9 mouse cellular contexts compared by ENCODE assay signal in genomic region chr6:115601322-115601714, GRCm38 (mm10). TPM values are rescaled to one million over a fixed set of nuclear protein-coding genes. Genes with fewer than 3 reads are reported as not detected.
DNase-seq lines count a peak whose midpoint lies in the region; ATAC-seq and TF ChIP-seq lines count a peak whose summit lies in the region.
"Had no signal": no experiment of that assay in that cellular context is flagged by ENCODE, and none has a peak within 500 bp of the region (broad histone marks: within the 10 kb centered on the region; RNA-seq: fewer than 3 reads in every experiment).

No protein-coding gene starts in this region.

- peak; percentile 19 for DNase-seq in adrenal gland, postnatal 14 days
- DNase-seq in adrenal gland, adult 2 months = no peak
- DNase-seq in CH12.LX (ENCODE audit: extremely low read depth) = peak; percentile 19
- peak; percentile 12 for DNase-seq in forelimb bud, embryonic 11.5 days (ENCODE audit: low read depth, low spot score)
- no peak for DNase-seq in liver, embryonic 13.5 days
- peak; percentile 48 for DNase-seq in thymus, postnatal 4 days
- DNase-seq in gastrocnemius, postnatal 36 days = no peak

- peaks cover 3 to 14% of the 10 kb centered on the region in 2 experiments for H3K4me1 ChIP-seq in CH12.LX (ENCODE audit: control insufficient read depth in 1 of 2, insufficient read depth in 2 of 2)
- peaks cover 13% of the 10 kb centered on the region for H3K4me1 ChIP-seq in liver, embryonic 13.5 days (replicated peaks)

- H3K36me3 ChIP-seq in CH12.LX (replicated peaks in 1 of 2; ENCODE audit: control insufficient read depth in 1 of 2, insufficient read depth in 1 of 2, low read length in 1 of 2) = peaks cover 3 to 25% of the 10 kb centered on the region in 2 experiments
- peaks cover 2% of the 10 kb centered on the region; the same call in 1 of the 2 replicates for H3K36me3 ChIP-seq in liver, embryonic 13.5 days

- H3K9me3 ChIP-seq in CH12.LX (replicated peaks; ENCODE audit: low read length) = no peaks in the 10 kb centered on the region
- no peaks in the 10 kb centered on the region for H3K9me3 ChIP-seq in liver, embryonic 13.5 days (replicated peaks)

- H3K4me2 ChIP-seq in CH12.LX (ENCODE audit: insufficient read depth, low read depth, poor library complexity, severe bottlenecking) = peak overlapping the region; percentile 55; the same call in 1 of the 2 replicates
- H3K4me2 ChIP-seq in liver, embryonic 13.5 days = peak overlapping the region; percentile 74

- dilution Hi-C loops in CH12.LX (cut with MboI; ENCODE audit: extremely low pct_ligation_motif_present, extremely low pct_unique_long_range_greater_than_20kb, low sequenced_read_pairs) = no loop called here

- no peaks in the 10 kb centered on the region for H3K27me3 ChIP-seq in CH12.LX (replicated peaks)
- H3K27me3 ChIP-seq in liver, embryonic 13.5 days = no peaks in the 10 kb centered on the region

- TF ChIP-seq POLR2A in CH12.LX (IDR thresholded peaks at IDR 0.05; ENCODE audit: low read depth, low read length) = no peak

- H3K9ac ChIP-seq in CH12.LX (ENCODE audit: insufficient read depth, low read depth) = no peak overlapping the region
- no peak overlapping the region for H3K9ac ChIP-seq in liver, embryonic 13.5 days

- WGBS in liver, embryonic 13.5 days (ENCODE audit: insufficient replicate concordance) = 59% methylated on average over 4 of the region's 4 CpGs

- no peak overlapping the region for H3K27ac ChIP-seq in CH12.LX (ENCODE audit: insufficient read depth, low read depth)
- H3K27ac ChIP-seq in liver, embryonic 13.5 days = no peak overlapping the region

- peaks cover 4% of the 10 kb centered on the region for H3K79me2 ChIP-seq in CH12.LX (replicated peaks; ENCODE audit: control insufficient read depth, extremely low read depth, insufficient read depth, poor library complexity, severe bottlenecking)

- no peak for ATAC-seq in liver, embryonic 13.5 days (ENCODE audit: low read depth)
- ATAC-seq in megakaryocyte-erythroid progenitor cell, adult 5-6 weeks (replicated peaks; ENCODE audit: low FRiP score, low TSS enrichment, poor library complexity, severe bottlenecking) = no peak

- in situ Hi-C loops in CH12.LX (cut with MboI; ENCODE audit: low pct_ligation_motif_present, low pct_unique_long_range_greater_than_20kb, low sequenced_read_pairs) = no loop called here

- TF ChIP-seq RAD21 in CH12.LX (IDR thresholded peaks at IDR 0.05; ENCODE audit: low read depth, low read length) = no peak

- peak overlapping the region in 1 of 3 experiments; percentile 9 for H3K4me3 ChIP-seq in CH12.LX (replicated peaks in 1 of 3; ENCODE audit: low read depth in 2 of 3, low read length in 2 of 3, poor library complexity in 1 of 3)
- peak overlapping the region; percentile 88 for H3K4me3 ChIP-seq in liver, embryonic 13.5 days (replicated peaks)

- TF ChIP-seq EP300 in CH12.LX (IDR thresholded peaks at IDR 0.05; ENCODE audit: low read length) = no peak

- intact Hi-C loops in gastrocnemius, postnatal 36 days (cut with DNase I) = no loop called here

- no peak; a peak in 1 of 4 replicates for TF ChIP-seq CTCF in CH12.LX (conservative IDR thresholded peaks at IDR 0.05 in 1 of 2, IDR thresholded peaks at IDR 0.05 in 1 of 2; ENCODE audit: low read depth in 2 of 2, low read length in 2 of 2)

TF ChIP-seq in CH12.LX, 34 proteins besides CTCF, POLR2A, EP300 and RAD21:
- TF ChIP-seq ZC3H11A (IDR thresholded peaks at IDR 0.05; ENCODE audit: low read depth, low read length) (no peak), SMC3 (IDR thresholded peaks at IDR 0.05; ENCODE audit: low read depth, low read length) (no peak), MXI1 (IDR thresholded peaks at IDR 0.05; ENCODE audit: low read depth, low read length) (no peak), TBP (conservative IDR thresholded peaks at IDR 0.05; ENCODE audit: low read depth, low read length) (no peak), POLR2AphosphoS2 (IDR thresholded peaks at IDR 0.05; ENCODE audit: low read depth, low read length) (no peak), MEF2A (IDR thresholded peaks at IDR 0.05; ENCODE audit: borderline replicate concordance, low read depth, low read length) (no peak), NRF1 (IDR thresholded peaks at IDR 0.05; ENCODE audit: low read depth, low read length) (no peak), MAFK (IDR thresholded peaks at IDR 0.05; ENCODE audit: insufficient replicate concordance, low read length) (no peak), JUN (IDR thresholded peaks at IDR 0.05; ENCODE audit: insufficient read depth, low read depth, low read length) (no peak), ETS1 (conservative IDR thresholded peaks at IDR 0.05; ENCODE audit: low read depth, low read length) (no peak), MYC (IDR thresholded peaks at IDR 0.05; ENCODE audit: low read depth, low read length) (no peak), PAX5 (IDR thresholded peaks at IDR 0.05; ENCODE audit: low read length) (no peak), HCFC1 (IDR thresholded peaks at IDR 0.05; ENCODE audit: low read depth, low read length) (no peak), USF1 (IDR thresholded peaks at IDR 0.05; ENCODE audit: low read depth, low read length) (no peak), USF2 (conservative IDR thresholded peaks at IDR 0.05; ENCODE audit: low read depth, low read length) (no peak), ZKSCAN1 (IDR thresholded peaks at IDR 0.05; ENCODE audit: borderline replicate concordance, low read depth, low read length) (no peak), ELF1 (IDR thresholded peaks at IDR 0.05; ENCODE audit: low read depth, low read length) (no peak), RCOR1 (conservative IDR thresholded peaks at IDR 0.05; ENCODE audit: low read depth, low read length) (no peak), MAX (IDR thresholded peaks at IDR 0.05; ENCODE audit: low read length) (no peak)

RNA-seq across cellular contexts. Expression of gene Mkrn2, which starts 0.4 kb away (rescaled TPM):
- 36.2 and 36.6 TPM in 2 replicates for total RNA-seq in adrenal gland, postnatal 14 days (2021)
- total RNA-seq in adrenal gland, adult 2 months (2021) = 10 to 100 TPM; 45.4 to 53.8 TPM
- 174 and 225 TPM in 2 replicates for polyA plus RNA-seq in adrenal gland, adult 2 months (2012; rRNA removed)
- total RNA-seq in CH12.LX (2012; rRNA removed) (11.7 and 14.6 TPM in 2 replicates), CH12.LX (2014; rRNA removed) (45.8 and 49.8 TPM in 2 replicates)
- 17.1 and 18.6 TPM in 2 replicates for polyA plus RNA-seq in CH12.LX (2012; ENCODE audit: insufficient read length, low read depth)
- polyA plus RNA-seq in liver, embryonic 13.5 days (2015; fragmentation: Nextera tagmentation; extraction: Ambion mirVana) = 11.4 and 12.1 TPM in 2 replicates
- total RNA-seq in gastrocnemius, postnatal 36 days (2021) = 10 to 100 TPM; 42.8 to 50.6 TPM
- 5.5 and 17.0 TPM in 2 replicates for total RNA-seq in megakaryocyte-erythroid progenitor cell, adult 5-6 weeks (2014; fragmentation: Nextera tagmentation)
- total RNA-seq in megakaryocyte-erythroid progenitor cell, adult 5-6 weeks (2017) = 14.7 and 26.0 TPM in 2 replicates

RNA-seq across cellular contexts. Expression of gene Mkrn2os, which starts 8.9 kb away (rescaled TPM):
- total RNA-seq in adrenal gland, postnatal 14 days (2021) = 0.15 TPM in 1 of 2 replicates, not detected in the other
- not detected for total RNA-seq in adrenal gland, adult 2 months (2021)
- 0.10 TPM in 1 of 2 replicates, not detected in the other for polyA plus RNA-seq in adrenal gland, adult 2 months (2012; rRNA removed)
- total RNA-seq in CH12.LX (2012; rRNA removed) (not detected in 2 replicates), CH12.LX (2014; rRNA removed) (not detected in 2 replicates)
- polyA plus RNA-seq in CH12.LX (2012; ENCODE audit: insufficient read length, low read depth) = not detected in 2 replicates
- polyA plus RNA-seq in liver, embryonic 13.5 days (2015; fragmentation: Nextera tagmentation; extraction: Ambion mirVana) = 6.6 and 7.2 TPM in 2 replicates
- total RNA-seq in gastrocnemius, postnatal 36 days (2021) = under 1 TPM in 1 of 2 experiments, not detected in 1; 0.20 TPM
- total RNA-seq in megakaryocyte-erythroid progenitor cell, adult 5-6 weeks (2014; fragmentation: Nextera tagmentation) = not detected in 2 replicates
- not detected in 2 replicates for total RNA-seq in megakaryocyte-erythroid progenitor cell, adult 5-6 weeks (2017)
- total RNA-seq: common myeloid progenitor, adult 5-6 weeks had no signal

RNA-seq across cellular contexts. Expression of gene Tsen2, which starts 56.9 kb away (rescaled TPM):
- total RNA-seq in adrenal gland, postnatal 14 days (2021) = 10.6 and 12.4 TPM in 2 replicates
- 10 to 100 TPM in 1 of 2 experiments, 1 to 10 TPM in 1; 8.0 to 13.8 TPM for total RNA-seq in adrenal gland, adult 2 months (2021)
- polyA plus RNA-seq in adrenal gland, adult 2 months (2012; rRNA removed) = 3.1 and 3.2 TPM in 2 replicates
- total RNA-seq in CH12.LX (2012; rRNA removed) (17.2 and 18.4 TPM in 2 replicates), CH12.LX (2014; rRNA removed) (18.2 and 20.4 TPM in 2 replicates)
- 30.1 and 33.8 TPM in 2 replicates for polyA plus RNA-seq in CH12.LX (2012; ENCODE audit: insufficient read length, low read depth)
- 15.6 and 16.8 TPM in 2 replicates for polyA plus RNA-seq in liver, embryonic 13.5 days (2015; fragmentation: Nextera tagmentation; extraction: Ambion mirVana)
- 1 to 10 TPM; 5.0 to 5.9 TPM for total RNA-seq in gastrocnemius, postnatal 36 days (2021)
- total RNA-seq in megakaryocyte-erythroid progenitor cell, adult 5-6 weeks (2014; fragmentation: Nextera tagmentation) = 18.7 and 27.8 TPM in 2 replicates
- 31.5 and 35.8 TPM in 2 replicates for total RNA-seq in megakaryocyte-erythroid progenitor cell, adult 5-6 weeks (2017)

Comparison
In these comparisons a context has a peak if more than half of its experiments do, and no peak if none do; other contexts are left out.
1. DNase-seq: peak in adrenal gland, postnatal 14 days (single experiment), CH12.LX (single experiment), forelimb bud, embryonic 11.5 days (single experiment) and thymus, postnatal 4 days (single experiment); none in adrenal gland, adult 2 months (single experiment), liver, embryonic 13.5 days (single experiment) and gastrocnemius, postnatal 36 days (0 of 2).